Mouse (Mus musculus) bone marrow, adult 2 months (tissue): ENCODE data around the gene Kif20b.

ENCODE experiments used
- CTCF ChIP-seq: fragments of 200-500 bp; IDR thresholded peaks from 2 replicates; pipeline ENCODE4 v1.5.1; 2011; ENCODE audit warnings: low read length, control low read depth; ENCODE audit not compliant: control insufficient read depth, insufficient read depth
- POLR2A ChIP-seq: fragments of 200-500 bp; IDR thresholded peaks from 2 replicates; pipeline ENCODE4 v1.6.1; 2011; ENCODE audit warnings: low read depth, mild to moderate bottlenecking, control low read depth, low read length, borderline replicate concordance; ENCODE audit not compliant: control insufficient read depth

DNA sequence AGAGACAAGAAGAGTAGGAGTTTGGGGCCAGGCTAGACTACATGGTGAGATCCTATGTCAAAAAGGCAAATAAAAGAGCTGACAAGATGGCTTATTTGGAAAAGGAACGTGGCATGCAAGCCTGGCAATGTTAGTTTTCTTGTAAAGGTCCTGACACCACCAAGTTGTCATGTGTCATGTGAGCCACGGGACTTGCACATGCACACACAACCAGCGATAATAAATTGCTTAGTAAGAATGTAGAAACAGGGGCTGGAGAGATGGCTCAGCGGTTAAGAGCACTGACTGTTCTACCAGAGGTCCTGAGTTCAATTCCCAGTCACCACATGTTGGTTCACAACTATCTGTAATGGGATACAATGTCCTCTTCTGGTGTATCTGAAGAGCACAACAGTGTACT, 35.8 kb upstream of the Kif20b start:
- no peak for TF ChIP-seq CTCF
- no peak for TF ChIP-seq POLR2A
